Mouse (Mus musculus) Patski (cell line): ENCODE results near the gene Gpr137. TPM values are rescaled to one million over a fixed set of nuclear protein-coding genes. Genes with fewer than 3 reads are reported as not detected.

Source experiments
- ATAC-seq: fragments of 100-300 bp; one replicate; pipeline ENCODE4 v1.8.0; 2021
- CTCF ChIA-PET: fragments of 350-600 bp; sonication (Branson Sonifier 250); formaldehyde crosslinking; loops from one replicate; lab custom pipeline; 2022; ENCODE audit warnings: inconsistent platforms; lab: Charles Lee
- POLR2A ChIA-PET: fragments of 350-600 bp; sonication (Branson Sonifier 250); formaldehyde crosslinking; loops from one replicate; lab custom pipeline; 2022; ENCODE audit warnings: antibody characterized with exemption, inconsistent platforms; lab: Charles Lee
- DNase-seq: peaks from one replicate; pipeline ENCODE4 v3.0.0-alpha.2; 2011; ENCODE audit warnings: low read depth, low spot score
- H3K27me3 ChIP-seq: fragments of 371-371 bp; one replicate; pipeline ENCODE4 v1.5.1; 2021
- CTCF ChIP-seq: fragments of 100-300 bp; IDR thresholded peaks from one replicate; pipeline ENCODE4 v1.5.1; 2021
- in situ Hi-C: fragments of 300-500 bp; cut with MboI; formaldehyde crosslinking; loops from 3 replicates; pipeline ENCODE4 v1.11.1; 2018; ENCODE audit warnings: low pct_unique_long_range_greater_than_20kb, mixed read lengths
- polyA plus RNA-seq: library from polyadenylated mRNA; unstranded; gene quantifications from one replicate; pipeline ENCODE4 v1.2.3, GENCODE M21; 2021

The Gpr137 gene
- polyA plus RNA-seq, 1 experiment from 2014 or later: 73.0 TPM

GRCm38 (mm10) chr19:6925611-6926329 is 16.5 kb downstream of the Gpr137 start:
- POLR2A ChIA-PET: interaction anchor here (1.0 kb wide), 1 partner anchor 50 kb away, joined by 4 read pairs; the partner anchor contains the start of gene Plcb3
- in situ Hi-C loops: no loop called here
- DNase-seq: no peak
- CTCF ChIA-PET: interaction anchor here (1.4 to 4.7 kb wide), 2 partner anchors 52 to 98 kb away, joined by 3 to 36 read pairs; partner anchors contain the start of genes Fkbp2 and Plcb3
- ATAC-seq: no peak
- H3K27me3 ChIP-seq: no peaks in the 10 kb centered on the region
- TF ChIP-seq CTCF: no peak

DNA sequence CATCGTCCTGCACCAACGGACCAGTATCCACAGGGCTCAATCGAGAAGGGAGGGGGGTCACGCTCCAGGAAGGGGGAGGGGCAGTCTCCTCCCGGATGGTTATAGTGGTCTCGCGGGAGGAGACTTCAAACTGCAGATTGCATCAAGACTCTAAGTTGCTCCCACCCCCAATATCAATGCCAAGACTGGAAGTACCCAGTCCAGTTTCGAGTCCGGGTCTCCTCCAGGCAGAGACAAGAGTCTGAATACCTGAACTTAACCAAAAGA is 17.0 kb downstream of the Gpr137 start, which contains the start of gene Catsperz:
Gene Catsperz, minus strand, starts transcription at position 74 of the 267 bp plus-strand sequence.
- in situ Hi-C loops: no loop called here
- CTCF ChIA-PET: interaction anchor here (1.2 to 4.7 kb wide), 5 partner anchors 18 to 98 kb away, joined by 3 to 36 read pairs (median 3); partner anchors contain the start of genes Fkbp2 and Plcb3
- no peak for ATAC-seq
- DNase-seq: no peak
- no peak for TF ChIP-seq CTCF
- no peaks in the 10 kb centered on the region for H3K27me3 ChIP-seq
- POLR2A ChIA-PET: interaction anchor here (1.0 to 3.7 kb wide), 3 partner anchors 16 to 51 kb away, joined by 4 to 24 read pairs (median 7); partner anchors contain the start of genes Bad, Gpr137 and Plcb3

DNA sequence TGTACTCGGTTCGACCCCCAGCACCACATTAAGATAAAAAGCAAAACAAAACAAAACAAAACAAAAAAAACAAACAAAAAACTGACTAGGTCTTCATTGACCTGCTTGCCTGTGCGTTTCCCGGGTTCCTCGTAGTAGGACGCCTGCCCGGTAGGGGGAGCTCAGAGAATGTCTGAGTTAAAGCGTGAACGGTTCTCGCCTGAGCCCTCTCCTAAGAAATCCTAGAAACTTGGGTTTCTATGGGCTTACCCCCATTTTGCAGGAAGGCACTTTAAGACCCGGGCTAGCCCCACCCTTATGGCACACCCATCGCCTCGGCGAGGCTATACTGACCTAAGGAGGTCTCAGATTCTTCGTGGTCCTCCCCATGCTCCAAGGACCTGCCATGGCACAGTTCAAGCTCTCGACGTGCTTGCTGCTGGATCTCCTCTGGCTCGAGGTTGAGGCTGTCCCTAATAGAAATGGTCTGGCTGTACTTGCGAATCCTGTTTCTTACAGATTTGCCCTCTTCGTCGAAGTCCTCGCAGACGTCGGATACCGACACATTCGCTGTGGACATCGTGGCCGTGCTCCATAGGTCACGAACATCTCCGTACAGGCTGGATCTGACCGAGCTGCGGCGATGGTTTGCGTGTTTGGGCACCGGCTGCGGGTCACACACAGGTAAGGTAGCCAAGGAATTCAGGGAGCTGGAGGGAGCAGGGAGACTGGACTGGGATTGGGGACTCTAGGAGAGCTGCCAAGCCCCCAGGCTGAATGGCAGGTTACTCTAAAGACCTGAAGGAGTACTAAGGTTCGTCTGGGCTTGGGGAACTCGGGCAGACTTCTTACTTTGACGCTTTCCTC is 17.6 kb downstream of the Gpr137 start:
- ATAC-seq (no peak), DNase-seq (no peak)
- in situ Hi-C loops: loop anchor here (5.0 kb wide), 1 partner anchor 53 kb away; the partner anchor contains the start of gene Plcb3
- CTCF ChIA-PET: interaction anchor here (0.7 to 4.7 kb wide), 9 partner anchors 9 to 99 kb away, joined by 3 to 36 read pairs (median 3); partner anchors contain the start of genes Bad, Fkbp2 and Plcb3
- no peaks in the 10 kb centered on the region for H3K27me3 ChIP-seq
- POLR2A ChIA-PET: interaction anchor here (1.0 to 3.7 kb wide), 3 partner anchors 17 to 51 kb away, joined by 4 to 24 read pairs (median 7); partner anchors contain the start of genes Bad, Gpr137 and Plcb3
- TF ChIP-seq CTCF: no peak

DNA sequence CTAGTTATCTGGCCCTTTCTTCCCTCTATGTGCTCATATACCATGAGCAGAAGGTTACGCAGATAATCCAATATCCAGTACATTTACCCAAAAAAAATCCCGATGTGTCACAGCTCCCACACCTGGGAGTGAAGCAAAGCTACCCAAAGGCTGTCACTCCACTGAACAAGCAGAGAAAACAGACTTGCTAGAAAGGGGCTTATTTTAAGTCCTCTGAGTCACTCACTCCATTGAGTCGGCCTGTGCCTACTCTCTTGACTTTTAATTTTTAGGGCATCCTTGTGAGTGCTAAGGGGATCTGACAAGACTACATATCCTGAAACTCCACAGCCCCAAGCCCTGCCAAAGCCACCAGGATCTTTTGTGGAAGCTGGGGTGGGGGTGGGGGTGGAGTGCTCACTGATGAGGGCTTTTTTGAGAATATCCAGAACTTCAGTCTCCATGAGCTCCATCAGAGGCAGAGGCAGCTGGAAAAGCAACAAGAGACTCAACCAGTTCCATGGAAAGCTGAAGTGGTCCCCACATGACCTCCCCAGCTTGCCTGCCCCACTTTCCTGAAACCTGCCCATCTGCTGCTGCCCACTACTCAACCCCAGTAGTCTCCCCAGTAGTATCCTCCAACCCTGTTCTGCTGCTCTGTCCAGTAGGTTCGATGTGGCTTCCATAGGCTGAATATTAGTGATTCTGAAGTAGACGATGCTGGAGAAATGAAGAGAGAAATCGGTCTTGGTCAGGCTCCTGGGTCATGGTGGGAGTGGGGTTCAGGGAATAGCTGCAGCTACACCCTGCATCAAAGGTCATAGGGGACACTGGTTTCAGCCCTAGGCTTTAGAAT is 19.2 kb downstream of the Gpr137 start:
- ATAC-seq (no peak), DNase-seq (no peak)
- POLR2A ChIA-PET: interaction anchor here (0.6 to 3.7 kb wide), 8 partner anchors 9 to 83 kb away, joined by 3 to 24 read pairs (median 4); partner anchors contain the start of genes Bad and Gpr137
- CTCF ChIA-PET: interaction anchor here (1.0 to 4.7 kb wide), 7 partner anchors 17 to 97 kb away, joined by 3 to 36 read pairs (median 5); partner anchors contain the start of genes Bad, Fkbp2 and Plcb3
- no peaks in the 10 kb centered on the region for H3K27me3 ChIP-seq
- no peak for TF ChIP-seq CTCF
- in situ Hi-C loops: loop anchor here (5.0 kb wide), 1 partner anchor 54 kb away; the partner anchor contains the start of gene Plcb3

DNA sequence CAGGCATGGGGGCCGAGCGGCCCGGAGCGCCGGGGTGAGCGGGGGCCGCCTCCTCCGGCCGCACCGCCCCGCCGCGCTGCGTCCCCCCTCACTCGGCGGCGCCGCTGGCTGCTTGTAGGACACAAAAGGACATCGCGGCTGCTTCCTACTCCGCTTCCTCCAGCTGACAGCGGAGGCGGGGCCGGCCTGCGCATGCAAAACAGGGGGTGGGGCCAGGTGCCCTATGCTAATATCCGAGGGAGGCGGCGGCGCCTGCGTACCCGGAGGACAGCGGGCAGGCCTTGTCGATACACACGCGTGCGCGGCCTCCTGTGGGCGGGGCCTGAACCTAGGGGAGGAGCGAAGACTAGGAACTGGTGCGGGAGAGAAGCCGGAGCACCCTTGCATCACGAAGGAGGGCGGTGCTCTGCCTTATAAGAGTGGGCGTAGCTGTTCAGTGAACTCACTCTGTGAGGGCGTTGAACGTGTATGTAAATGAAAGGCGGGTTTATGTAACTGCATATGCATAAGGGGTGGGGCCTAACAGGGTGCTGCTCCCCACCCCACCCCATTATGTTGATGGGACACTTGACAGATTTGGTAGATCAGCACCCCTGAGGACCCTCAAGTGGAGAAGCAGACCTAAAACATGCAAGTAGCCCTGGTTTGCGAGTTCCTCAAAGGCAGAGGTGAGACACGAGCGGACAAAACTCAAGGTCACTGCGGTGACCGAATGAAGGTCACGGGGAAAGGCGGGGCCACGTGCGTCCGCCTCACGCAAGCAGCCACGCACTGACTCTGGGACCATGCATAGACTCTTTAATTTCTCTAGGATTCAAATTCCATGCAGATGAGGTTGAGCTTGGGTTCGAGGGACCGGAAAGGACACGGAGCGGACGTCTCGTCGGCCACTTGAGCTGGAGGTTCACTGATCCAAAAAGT is 20.4 kb downstream of the Gpr137 start, which contains the start of gene Esrra:
Gene Esrra, minus strand, starts transcription at position 167 of the 921 bp plus-strand sequence.
- peak; percentile 86 for ATAC-seq
- no peaks in the 10 kb centered on the region for H3K27me3 ChIP-seq
- in situ Hi-C loops: loop anchor here (5.0 kb wide), 1 partner anchor 55 kb away; the partner anchor contains the start of gene Plcb3
- ChIA-PET CTCF (interaction anchor here (0.7 to 4.7 kb wide), 6 partner anchors 18 to 98 kb away, joined by 3 to 36 read pairs (median 5); partner anchors contain the start of genes Fkbp2 and Plcb3), POLR2A (interaction anchor here (0.6 to 3.7 kb wide), 9 partner anchors 10 to 82 kb away, joined by 3 to 24 read pairs (median 4); partner anchors contain the start of genes Bad, Gpr137, Kcnk4 and Prdx5)
- peak; percentile 98 for DNase-seq
- no peak for TF ChIP-seq CTCF

DNA sequence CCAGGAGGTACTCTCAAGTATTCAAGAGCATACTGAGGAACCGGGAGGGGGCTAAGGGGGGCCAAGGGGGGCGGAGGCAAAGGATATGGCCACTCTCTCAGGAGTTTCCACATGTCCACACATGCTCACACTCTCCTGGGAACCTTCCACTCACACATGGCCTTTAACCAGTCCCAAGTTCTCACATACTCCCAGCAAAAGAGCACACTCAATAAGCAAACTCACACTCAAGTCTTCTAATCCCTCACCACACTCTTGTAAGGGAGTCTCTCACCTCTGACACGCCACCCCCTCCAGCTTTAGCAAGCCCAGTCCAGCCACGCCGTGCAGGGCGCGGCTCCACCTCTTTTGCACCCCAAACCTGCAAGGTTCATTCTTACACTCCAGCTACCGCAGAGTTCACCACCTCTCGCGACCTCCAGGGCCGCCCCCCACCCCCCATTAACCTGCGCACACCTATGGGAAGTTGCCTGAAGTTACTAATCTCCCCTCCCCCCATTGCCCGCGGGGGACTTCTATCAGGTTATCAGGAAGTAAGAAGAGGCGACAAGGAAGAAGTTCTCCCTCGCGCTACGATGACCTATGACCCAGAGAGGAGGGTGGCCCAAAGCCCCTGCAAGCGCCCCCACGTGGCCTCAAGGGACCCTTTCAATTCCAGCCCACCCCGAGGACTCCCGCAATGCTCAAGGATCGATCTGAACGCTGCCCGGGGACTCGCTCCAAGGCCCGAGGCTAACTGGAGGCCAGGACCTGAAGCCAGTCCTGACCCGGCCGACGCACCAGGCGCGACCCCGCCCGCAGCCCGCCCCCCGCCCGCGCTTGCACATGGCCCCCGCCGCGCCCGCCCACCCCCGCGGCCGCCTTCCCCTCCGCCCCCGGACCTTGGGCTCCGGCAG is 21.3 kb downstream of the Gpr137 start:
- H3K27me3 ChIP-seq: no peaks in the 10 kb centered on the region
- DNase-seq: no peak
- in situ Hi-C loops: loop anchor here (5.0 kb wide), 1 partner anchor 56 kb away; the partner anchor contains the start of gene Plcb3
- CTCF ChIA-PET: interaction anchor here (1.1 to 4.7 kb wide), 3 partner anchors 57 to 99 kb away, joined by 4 to 36 read pairs (median 5); partner anchors contain the start of genes Fkbp2 and Plcb3
- TF ChIP-seq CTCF: no peak
- peak; percentile 1 for ATAC-seq
- POLR2A ChIA-PET: interaction anchor here (0.6 to 3.1 kb wide), 8 partner anchors 10 to 41 kb away, joined by 3 to 17 read pairs (median 4); partner anchors contain the start of genes Bad, Gpr137, Kcnk4 and Prdx5
